Mouse (Mus musculus): ENCODE data around the gene Zfp398. TPM values are rescaled to one million over a fixed set of nuclear protein-coding genes. Genes with fewer than 3 reads are reported as not detected.
"Not testable (repeated sequence)": the region's sequence is repeated elsewhere in the genome, so short reads cannot be mapped to it uniquely, and the experiment has no call there.

Zfp398 gene
- total RNA-seq, 2 experiments from 2014 or later = 5.6 to 6.0 TPM

GRCm38 (mm10) chr6:47824241-47824640 lies 11.2 kb upstream of the Zfp398 start:
- DNase-seq = no peak

GRCm38 (mm10) chr6:47827462-47827861 lies 8.0 kb upstream of the Zfp398 start:
- DNase-seq = no peak

- DNase-seq = no peak
Measured at GRCm38 (mm10) chr6:47828950-47829349, 6.5 kb upstream of the Zfp398 start.

- peak; percentile 93 to 95 for DNase-seq
Measured at GRCm38 (mm10) chr6:47830104-47831078, 5.1 kb upstream of the Zfp398 start, which contains the start of gene Zfp786. Gene Zfp786 (minus strand): TSS chr6:47830867.

DNA sequence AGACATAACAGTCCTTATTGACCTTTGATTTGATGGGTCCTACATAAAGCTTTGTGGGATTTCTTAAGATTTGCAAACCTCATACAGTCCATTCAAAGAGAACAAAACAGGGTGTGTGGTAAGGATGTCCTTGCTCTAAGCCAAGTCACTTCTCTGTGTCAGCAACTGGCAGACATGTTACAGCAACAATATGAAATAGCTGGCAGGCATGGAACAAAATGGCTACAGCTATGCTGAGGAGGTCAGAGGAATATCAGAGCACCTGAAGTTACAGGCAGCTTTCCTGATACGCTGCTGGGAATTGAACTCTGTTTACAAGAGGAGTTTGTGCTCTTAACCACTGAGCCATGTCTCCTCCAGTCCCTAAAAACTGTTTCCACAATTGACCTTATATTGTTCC lies 3.2 kb upstream of the Zfp398 start:
- DNase-seq = no peak

GRCm38 (mm10) chr6:47835984-47836521 lies 592 bp downstream of the Zfp398 start:
- DNase-seq = peak in 1 of 2 experiments; percentile 66

DNA sequence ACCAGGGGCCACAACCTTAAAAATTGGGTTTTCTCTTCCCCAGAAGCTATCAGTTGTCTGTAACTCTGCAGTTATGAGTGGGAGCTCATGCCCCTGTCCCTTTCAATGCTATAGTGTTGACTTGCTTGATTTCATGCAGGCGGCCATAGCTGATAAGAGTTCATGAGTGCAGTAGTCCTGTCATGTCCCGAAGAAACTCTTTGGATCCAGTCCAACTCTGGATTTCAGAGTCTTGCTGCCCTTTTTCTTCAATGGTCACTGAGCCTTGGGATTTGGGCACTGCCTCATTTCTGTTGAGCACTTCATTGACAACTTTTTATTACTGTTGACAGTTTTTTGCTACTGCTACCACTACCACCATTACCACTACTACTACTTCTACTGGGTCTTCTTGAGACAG lies 2.2 kb downstream of the Zfp398 start:
- no peak for DNase-seq

GRCm38 (mm10) chr6:47841077-47841476 lies 5.6 kb downstream of the Zfp398 start:
- DNase-seq = no peak

DNA sequence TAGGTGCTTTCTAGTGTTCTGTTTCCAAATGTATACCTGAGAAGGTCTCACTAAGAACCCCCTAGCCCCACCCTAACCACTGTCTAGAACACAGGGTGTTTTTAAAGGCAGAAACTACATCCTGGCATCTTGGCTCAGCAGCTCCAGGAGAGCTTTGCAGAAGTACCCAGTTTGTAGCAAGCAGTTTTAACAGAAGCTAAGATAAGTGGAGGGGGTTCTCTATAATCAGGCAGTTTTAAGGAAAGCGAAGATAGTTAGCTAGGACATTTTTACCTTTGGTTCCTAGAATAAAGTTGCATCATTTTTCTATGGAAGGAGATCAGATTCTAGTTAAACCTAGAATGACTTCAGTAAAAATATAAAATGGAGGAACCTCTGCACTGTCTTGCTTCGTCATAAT lies 6.4 kb downstream of the Zfp398 start:
- DNase-seq = no peak

DNA sequence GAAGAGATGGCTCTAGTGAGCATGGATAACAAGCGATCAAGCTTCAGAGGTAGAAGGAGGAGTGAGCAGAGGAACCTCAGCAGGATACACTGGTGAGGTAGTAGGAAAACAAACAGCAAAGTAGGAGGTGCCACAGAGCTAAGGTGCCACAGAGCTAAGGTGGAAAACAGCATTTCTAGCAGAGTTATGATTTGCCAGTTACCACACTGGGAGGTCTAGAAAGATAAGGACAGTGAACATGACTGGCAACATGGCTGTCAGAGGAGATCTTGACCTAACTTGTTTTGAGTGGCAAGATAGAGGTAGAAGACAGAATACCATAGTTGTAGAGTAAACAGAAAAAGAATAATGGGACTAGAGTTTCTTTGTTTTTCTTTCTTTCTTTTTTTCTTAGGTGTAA lies 6.9 kb downstream of the Zfp398 start:
- no peak for DNase-seq

GRCm38 (mm10) chr6:47845779-47846178 lies 10.3 kb downstream of the Zfp398 start:
- no peak for DNase-seq

DNA sequence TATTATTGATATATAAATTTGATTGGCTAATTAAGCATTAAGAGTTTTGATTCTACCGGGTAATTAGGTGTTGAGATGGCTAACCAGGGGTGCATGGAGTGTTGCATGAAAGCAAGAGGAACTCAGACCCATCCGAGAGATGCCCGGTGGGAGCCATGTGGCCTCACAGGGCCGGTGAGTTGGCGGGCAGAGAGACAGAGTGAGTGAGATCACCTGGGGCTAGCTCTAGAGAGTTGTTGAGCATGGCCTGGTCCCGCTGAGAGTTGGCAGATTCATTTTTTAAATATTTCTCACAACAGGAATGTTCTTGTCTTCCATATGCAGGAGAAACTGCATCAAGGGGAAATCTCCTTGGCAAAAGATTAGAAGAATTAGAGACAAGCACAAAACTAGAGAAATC lies 21.8 kb downstream of the Zfp398 start:
- DNase-seq = no peak

- DNase-seq = not testable (repeated sequence)
Measured at GRCm38 (mm10) chr6:47857729-47858128, 22.3 kb downstream of the Zfp398 start.

- DNase-seq = no peak
Measured at GRCm38 (mm10) chr6:47872266-47872665, 36.8 kb downstream of the Zfp398 start.

DNA sequence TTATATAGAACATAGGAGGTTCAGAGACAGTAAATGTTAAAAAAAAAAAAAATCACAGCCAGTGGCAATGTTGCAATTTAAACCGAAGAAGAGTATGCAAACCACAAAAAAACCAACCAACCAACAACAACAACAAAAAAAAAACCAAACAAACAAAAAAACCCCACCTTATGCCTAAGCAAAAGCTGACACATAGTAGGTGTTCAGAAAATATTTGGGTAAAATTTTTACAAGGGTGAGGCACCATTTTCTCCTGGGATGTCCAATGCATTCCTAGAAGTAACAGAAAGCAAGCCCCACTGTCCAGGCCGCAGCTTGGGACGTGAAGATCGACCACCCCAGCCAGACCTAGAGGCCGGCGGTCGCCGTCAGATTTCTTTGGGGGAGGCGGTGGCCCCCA lies 41.6 kb downstream of the Zfp398 start, which contains the start of gene Zfp282:
Zfp282 (plus strand) TSS at position 147 of the 400 bp plus-strand sequence.
- no peak for DNase-seq

DNA sequence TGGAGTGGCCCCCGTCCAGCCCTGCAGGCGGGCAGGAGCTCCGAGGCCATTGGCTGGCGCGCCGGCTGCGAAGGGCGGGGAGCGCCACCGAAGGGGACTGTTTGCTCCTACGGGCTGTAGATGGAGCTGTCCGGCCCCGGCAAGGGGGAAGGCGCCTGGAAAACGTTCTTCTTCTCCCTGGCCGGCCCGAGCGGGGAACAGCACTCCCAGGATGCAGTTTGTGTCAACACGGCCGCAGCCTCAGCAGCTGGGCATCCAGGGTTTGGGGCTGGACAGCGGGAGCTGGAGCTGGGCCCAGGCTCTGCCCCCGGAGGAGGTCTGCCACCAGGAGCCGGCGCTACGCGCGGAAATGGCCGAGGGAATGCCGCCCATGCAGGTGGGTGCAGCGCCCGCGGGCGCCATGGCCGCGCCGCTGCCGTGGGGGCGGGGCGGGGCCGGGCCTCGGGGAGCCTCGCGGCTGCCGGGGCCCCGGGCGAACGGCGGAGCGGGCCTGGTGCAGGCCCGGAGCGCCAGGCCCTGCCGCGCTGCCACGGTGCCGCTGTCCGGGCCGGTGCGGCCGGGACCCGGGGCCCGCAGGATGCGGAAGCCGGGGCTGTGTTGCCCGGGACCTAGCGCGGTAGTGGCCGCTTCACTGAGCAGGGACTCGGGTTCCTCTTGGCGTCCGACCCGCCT lies 42.1 kb downstream of the Zfp398 start:
- DNase-seq = peak; percentile 92 to 95

GRCm38 (mm10) chr6:47878133-47878514 lies 42.7 kb downstream of the Zfp398 start:
- no peak for DNase-seq

DNA sequence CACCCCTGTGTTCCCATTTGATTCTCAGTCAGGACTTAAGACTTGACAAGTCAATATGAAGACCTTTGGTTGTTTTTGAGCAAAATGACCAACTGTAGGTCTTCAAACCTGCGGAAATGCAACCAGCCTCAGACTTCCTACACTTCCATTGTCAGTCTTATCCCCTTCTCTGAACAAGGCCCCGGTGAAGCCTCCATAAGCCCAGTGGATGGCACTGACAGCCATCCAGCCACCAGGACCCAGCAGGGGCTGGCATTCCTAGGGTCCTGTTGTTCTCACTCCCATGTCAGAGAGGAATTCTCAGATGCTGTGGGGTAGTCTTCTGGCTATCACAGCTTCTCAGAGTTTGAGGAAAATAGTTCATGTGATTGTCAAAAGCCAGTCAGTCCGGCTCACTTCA lies 43.1 kb downstream of the Zfp398 start:
- DNase-seq = no peak

DNA sequence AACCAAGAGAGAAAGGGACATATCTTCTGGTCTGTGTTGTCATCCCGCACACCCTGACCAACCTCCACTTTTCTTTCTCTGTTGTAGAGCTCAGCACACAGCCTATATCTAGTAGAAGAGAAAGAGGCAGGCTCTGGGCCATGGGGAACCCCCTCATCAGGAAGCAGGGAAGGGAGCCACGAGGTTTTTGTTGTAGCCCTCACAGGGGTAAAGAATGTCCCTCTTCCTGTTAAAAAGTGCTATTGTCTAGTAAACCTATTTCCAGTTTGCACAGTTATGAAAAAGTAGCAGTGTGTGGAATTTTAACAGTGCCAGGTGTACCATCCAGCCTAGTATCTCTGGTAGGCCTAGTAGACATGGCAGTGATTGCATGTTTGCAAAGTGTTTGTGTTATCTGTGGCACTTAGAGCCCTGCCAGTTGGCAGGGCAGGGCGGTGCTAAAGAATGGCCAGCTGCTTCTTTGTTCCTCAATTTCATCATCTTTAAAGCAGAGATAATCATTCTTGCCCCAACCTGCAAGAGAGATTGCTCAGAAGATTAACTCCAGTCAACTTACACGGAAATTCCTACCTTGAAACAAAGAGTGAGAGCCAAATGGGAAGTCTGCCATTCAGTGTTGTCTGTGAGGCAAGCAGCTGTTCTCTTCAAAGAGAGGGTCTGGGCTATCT lies 43.7 kb downstream of the Zfp398 start:
- peak in 1 of 2 experiments; percentile 12 for DNase-seq

DNA sequence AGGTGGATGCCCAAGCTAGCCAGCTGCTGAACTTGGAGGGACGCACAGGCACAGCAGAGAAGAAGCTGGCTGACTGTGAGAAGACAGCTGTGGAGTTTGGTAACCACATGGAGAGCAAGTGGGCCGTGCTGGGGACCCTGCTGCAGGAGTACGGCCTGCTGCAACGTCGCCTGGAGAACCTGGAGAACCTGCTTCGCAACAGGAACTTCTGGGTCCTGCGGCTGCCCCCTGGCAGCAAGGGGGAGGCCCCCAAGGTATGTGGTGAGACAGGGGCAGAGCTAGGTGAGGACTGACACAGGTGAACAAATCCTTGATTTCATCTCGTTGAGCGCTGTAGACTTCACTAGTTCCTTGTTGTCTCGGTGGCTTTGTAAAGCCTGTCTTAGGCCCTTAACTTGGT lies 44.7 kb downstream of the Zfp398 start:
- DNase-seq = no peak

- no peak for DNase-seq
Measured at GRCm38 (mm10) chr6:47888812-47889383, 53.4 kb downstream of the Zfp398 start.

DNA sequence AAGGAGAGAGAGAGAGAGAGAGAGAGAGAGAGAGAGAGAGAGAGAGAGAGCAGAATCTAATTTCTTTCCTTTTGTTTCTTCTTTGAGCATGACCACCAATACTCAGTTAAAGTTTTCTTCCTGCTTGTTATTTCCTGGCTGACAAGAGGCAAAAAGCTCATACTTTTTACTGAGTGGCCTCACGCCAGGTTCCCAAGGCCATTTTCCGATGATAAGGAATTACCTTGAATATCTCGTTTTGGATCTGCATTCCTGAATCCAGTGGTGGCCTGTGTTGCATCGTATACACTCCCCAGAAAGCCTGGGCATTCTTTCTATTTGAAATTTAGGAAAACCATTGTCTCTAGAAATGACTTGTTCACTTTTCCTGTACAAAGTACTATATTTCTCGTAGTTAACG lies 64.0 kb downstream of the Zfp398 start:
- DNase-seq = no peak
